Mouse (Mus musculus): ENCODE data around the gene C130050O18Rik.

Gene C130050O18Rik

GRCm38 (mm10) chr5:139464874-139465273 is 59.8 kb downstream of the C130050O18Rik start:
- DNase-seq (ENCODE audit: low read depth) = no peak

Measured in c-Kit-positive CD71-negative TER-119-negative erythroid progenitor cells, embryonic 14.5 days (primary cell).